Mouse (Mus musculus) spleen, adult 12 weeks (tissue): Measurements from ENCODE around the gene Ypel3.
A peak's percentile ranks its signal among the peaks of the same experiment; 100 is the strongest.

Experiments
- DNase-seq: peaks from one replicate; pipeline ENCODE4 v3.0.0; 2022; ENCODE audit warnings: low spot score

The Ypel3 gene

DNA sequence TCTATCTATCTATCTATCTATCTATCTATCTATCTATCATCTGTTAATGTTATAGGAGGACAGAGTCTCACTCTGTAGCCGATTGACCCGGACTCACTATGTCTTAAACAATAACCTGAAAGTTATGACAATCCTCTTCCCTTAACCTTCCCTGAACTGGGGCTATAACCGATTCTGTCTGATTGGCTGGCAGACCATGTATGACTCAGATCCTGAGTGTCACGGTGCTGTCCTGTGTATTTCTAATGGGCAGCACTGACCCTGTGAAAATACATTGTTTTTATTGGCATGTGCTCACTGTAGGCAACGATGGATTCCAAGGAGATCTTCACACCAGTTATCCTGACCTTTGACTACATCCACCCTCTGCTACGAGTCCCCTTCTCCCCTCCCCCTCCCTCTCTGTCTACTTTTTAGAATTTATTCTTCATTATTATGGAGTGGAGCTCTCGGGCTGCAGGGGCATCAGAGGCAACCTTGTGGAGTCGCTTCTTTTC, 39.0 kb downstream of the Ypel3 start:
- no peak for DNase-seq

DNA sequence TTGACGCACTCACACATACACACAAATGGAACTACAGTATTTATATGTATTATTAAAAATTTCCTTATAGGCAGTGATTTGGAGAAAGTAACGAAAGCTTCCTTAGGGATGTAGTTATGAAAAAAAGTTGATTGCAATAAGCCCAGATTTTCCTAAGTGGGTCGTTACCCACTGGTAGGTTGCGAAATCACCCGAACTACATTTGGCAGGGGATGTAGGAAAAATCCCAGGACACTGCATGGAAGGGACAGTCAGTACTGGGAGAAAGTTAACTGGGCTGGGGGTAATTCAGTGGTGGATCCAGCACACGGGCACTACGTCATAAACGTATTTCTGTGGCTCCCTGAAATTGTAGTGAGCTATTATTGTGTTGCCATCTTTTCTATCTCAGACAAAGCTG, 39.7 kb downstream of the Ypel3 start:
- no peak for DNase-seq

DNA sequence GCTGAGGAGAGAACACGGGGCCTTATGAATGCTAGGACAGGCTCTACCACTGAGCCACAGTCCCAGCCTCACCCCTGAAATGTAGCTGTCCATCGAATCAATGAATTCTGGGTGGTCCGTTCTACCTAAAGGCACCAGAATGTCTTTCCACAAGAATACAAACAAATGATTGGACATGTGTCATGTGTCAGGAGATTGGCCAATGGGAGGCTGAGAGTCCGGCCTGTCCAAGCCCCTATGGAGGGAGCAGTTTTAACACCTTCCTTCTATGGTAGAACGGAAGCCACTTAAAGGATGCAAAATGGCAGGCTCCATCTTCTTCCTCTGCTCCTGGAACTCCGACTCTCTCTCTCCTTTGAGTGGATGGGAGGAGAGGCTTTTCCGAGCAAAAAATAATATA, 40.8 kb downstream of the Ypel3 start:
- no peak for DNase-seq

DNA sequence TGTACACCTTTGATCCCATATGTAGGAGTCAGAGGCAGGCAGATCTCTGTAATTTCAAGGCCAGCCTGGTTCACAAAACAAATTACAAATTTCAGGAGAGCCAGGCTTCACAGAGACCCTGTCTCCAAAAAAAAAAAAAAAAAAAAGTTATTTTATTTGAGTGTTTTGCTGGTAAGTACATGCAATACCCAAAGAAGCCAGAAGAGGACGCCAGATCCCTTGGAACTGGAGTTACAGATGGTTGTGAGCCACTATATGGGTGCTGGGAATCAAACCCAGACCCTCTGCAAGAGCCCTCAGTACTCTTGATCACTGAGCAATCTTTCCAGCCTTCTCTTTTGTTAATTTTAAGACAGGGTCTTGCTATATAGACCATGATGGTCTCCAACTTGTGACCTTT, 42.1 kb downstream of the Ypel3 start:
- no peak for DNase-seq

DNA sequence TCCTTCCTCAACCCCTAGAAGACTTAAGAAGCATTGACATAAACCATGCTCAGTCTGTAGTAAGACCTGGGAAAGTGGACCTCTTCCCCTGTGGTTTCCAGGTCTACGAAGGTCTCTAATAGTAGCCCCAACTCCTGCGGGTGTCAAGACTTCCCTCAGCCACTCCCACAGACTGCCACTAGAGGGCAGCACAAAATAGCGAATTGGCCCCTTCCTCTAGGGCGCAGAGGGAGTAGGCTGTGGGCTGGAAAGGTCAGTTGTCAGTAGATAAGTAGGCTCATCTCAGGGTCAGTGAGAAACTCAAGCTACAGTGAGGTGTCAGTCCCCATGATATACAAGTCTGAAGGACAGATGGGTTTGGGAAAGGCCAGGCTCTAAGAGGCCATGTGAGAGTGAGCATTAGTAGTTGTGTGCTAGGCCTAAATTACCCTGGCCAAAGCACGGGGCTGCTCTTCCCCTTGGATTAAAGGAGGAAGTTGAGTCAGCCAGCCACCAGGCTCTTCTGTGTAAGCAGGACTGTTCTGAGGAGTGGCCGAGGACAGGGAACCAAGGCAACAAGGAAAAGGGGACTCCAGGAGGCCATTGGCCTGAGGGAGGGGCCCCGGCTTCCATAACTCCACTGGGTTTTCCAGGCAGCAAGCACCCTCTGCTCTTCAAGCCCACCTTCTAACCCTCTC, 45.2 kb downstream of the Ypel3 start:
- peak; percentile 63 for DNase-seq

DNA sequence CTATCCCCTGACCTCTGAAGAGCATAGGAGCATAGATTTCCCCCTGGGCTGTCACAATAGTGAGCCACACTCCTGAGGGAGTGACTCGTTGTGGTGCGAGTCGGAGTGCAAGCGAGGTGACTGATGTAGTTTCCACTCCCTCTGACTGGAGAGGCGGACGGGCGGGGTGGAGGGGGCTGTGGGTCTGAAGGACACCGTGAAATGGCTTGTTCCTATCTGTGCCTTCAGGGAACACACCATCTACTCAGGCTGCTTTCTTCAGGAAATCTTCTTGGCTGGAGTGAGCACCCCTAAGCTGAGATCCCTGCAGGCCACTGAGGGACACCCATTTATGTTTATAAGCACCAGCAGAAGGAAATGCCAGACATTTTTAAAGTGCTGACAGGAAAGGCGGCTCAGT, 46.0 kb downstream of the Ypel3 start:
- DNase-seq = no peak

DNA sequence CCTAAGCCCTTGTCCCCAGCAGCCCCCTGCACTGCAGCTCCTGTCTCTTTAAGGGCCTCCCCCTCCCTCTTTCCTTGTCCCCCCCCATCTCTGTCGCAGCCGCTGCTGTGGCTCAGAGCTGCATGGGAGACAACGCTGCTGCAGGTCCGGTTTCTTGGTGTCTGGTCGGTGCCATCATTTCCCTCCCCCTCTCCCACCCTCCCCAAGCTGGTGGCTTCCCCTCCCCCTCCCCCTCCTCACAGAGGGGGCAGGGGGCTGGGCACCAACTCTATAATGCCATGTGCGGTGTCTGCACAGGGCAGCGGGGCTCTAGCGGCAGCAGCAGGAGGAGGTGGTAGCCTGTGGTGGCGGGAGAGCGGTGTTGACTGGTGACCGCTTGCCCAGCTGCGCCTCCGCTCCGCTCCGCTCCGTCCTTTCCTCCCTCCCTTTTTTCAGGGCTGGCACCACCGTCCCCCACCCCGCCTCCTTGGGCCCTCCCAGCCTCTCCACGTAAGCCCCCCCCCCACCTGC, 46.5 kb downstream of the Ypel3 start:
- DNase-seq = no peak

DNA sequence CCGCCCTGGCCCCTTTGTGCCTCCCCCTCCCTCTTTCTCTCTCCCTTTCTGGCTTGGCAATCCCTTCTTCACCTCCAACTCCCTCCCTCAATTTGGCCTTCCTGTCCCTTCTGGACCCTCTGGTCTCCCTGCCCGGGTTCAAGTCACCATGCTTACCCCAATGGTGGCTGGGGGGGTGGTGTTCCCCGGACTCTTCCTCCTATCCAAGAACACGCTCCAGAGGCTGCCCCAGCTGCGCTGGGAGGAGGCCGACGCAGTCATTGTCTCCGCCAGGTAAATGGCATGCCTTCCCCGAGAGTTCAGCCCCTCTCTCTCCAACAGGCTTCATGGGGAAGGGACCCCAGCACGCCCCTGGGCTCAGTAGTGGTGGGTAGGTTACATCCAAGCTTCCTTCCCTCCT, 47.2 kb downstream of the Ypel3 start:
- no peak for DNase-seq

DNA sequence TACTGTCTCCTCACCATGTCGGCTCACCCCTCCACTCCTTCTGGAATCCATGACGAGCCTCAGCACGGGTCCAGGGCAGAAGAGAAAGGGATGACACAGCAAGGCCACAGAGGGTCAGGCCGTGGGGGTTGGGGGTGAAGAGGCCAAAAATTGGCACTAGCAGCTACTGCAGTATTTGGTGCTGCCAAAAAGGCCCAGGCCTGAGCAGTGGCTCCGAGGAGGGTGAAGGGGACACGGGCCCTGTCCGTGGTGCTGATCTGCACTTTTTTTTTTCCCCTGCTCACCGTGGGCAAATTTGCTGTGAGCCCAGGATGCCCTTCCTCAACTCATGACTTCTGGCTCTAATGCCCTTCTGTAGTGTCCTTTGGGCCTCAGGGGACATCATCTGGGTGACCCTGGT, 48.6 kb downstream of the Ypel3 start:
- DNase-seq = no peak

DNA sequence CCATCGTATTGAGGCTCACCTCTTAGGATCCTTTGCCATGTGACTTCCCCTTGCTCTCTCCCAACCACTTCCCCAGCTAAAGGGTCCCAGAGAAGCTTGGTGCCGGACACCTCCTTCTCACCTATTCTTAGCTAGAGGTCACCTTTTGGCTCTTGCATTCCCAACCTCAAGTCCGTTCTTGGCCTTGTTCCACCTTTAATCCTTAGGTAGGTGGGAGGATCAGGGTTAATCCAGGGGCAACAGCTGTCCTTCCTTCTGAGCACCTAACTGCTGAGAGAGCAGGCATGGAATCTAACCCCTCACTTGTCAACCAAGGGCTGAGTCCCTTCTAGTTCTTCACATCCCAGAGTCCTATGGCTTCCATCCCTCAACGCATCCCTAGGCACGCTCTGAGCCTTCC, 49.2 kb downstream of the Ypel3 start:
- DNase-seq = no peak
